Mouse (Mus musculus): ENCODE data around the gene Hsd17b3.
A peak's percentile ranks its signal among the peaks of the same experiment; 100 is the strongest.

Hsd17b3 gene

GRCm38 (mm10) chr13:64089130-64089529, at the start of gene Hsd17b3:
TSS of gene Hsd17b3 (minus strand) at chr13:64089230.
- DNase-seq, result no peak

GRCm38 (mm10) chr13:64129616-64130375, 40.8 kb upstream of the Hsd17b3 start:
- peak; percentile 70 to 72 for DNase-seq

GRCm38 (mm10) chr13:64128858-64129615, 40.0 kb upstream of the Hsd17b3 start, which contains the start of gene Slc35d2:
TSS of gene Slc35d2 (minus strand) at chr13:64129368.
- DNase-seq, result peak; percentile 82 to 85

GRCm38 (mm10) chr13:64126316-64126715, 37.3 kb upstream of the Hsd17b3 start:
- peak in 1 of 2 experiments; percentile 15 for DNase-seq

- no peak for DNase-seq
Measured at GRCm38 (mm10) chr13:64124886-64125285, 35.9 kb upstream of the Hsd17b3 start.

- DNase-seq, result no peak
Measured at GRCm38 (mm10) chr13:64123491-64124188, 34.6 kb upstream of the Hsd17b3 start.

GRCm38 (mm10) chr13:64120760-64121159, 31.7 kb upstream of the Hsd17b3 start:
- no peak for DNase-seq

GRCm38 (mm10) chr13:64117442-64117841, 28.4 kb upstream of the Hsd17b3 start:
- DNase-seq, result no peak

- no peak for DNase-seq
Measured at GRCm38 (mm10) chr13:64110421-64110820, 21.4 kb upstream of the Hsd17b3 start.

GRCm38 (mm10) chr13:64108381-64108850, 19.4 kb upstream of the Hsd17b3 start:
- DNase-seq, result no peak

- no peak for DNase-seq
Measured at GRCm38 (mm10) chr13:64107535-64107934, 18.5 kb upstream of the Hsd17b3 start.

- DNase-seq, result no peak
Measured at GRCm38 (mm10) chr13:64107105-64107504, 18.1 kb upstream of the Hsd17b3 start.

GRCm38 (mm10) chr13:64105690-64106089, 16.7 kb upstream of the Hsd17b3 start:
- DNase-seq, result no peak

- peak in 1 of 2 experiments; percentile 23 for DNase-seq
Measured at GRCm38 (mm10) chr13:64100186-64100585, 11.2 kb upstream of the Hsd17b3 start.

GRCm38 (mm10) chr13:64098992-64099391, 10.0 kb upstream of the Hsd17b3 start:
- peak in 1 of 2 experiments; percentile 10 for DNase-seq

GRCm38 (mm10) chr13:64093341-64093740, 4.3 kb upstream of the Hsd17b3 start:
- DNase-seq, result peak; percentile 40 to 60

- DNase-seq, result no peak
Measured at GRCm38 (mm10) chr13:64092752-64093151, 3.7 kb upstream of the Hsd17b3 start.

- no peak for DNase-seq
Measured at GRCm38 (mm10) chr13:64092141-64092540, 3.1 kb upstream of the Hsd17b3 start.

GRCm38 (mm10) chr13:64091006-64091405, 2.0 kb upstream of the Hsd17b3 start:
- no peak for DNase-seq

GRCm38 (mm10) chr13:64090278-64090677, 1.2 kb upstream of the Hsd17b3 start:
- no peak for DNase-seq

GRCm38 (mm10) chr13:64088057-64088456, 973 bp downstream of the Hsd17b3 start:
- DNase-seq, result no peak

GRCm38 (mm10) chr13:64086036-64086435, 3.0 kb downstream of the Hsd17b3 start:
- no peak for DNase-seq

- no peak for DNase-seq
Measured at GRCm38 (mm10) chr13:64083331-64083730, 5.7 kb downstream of the Hsd17b3 start.

All from lung, adult 18-20 months (tissue).